Mouse (Mus musculus): ENCODE data around the gene Spaca1. TPM values are rescaled to one million over a fixed set of nuclear protein-coding genes. Genes with fewer than 3 reads are reported as not detected.
"Not testable (repeated sequence)": the region's sequence is repeated elsewhere in the genome, so short reads cannot be mapped to it uniquely, and the experiment has no call there.

Spaca1 gene
- polyA plus RNA-seq (2016; fragmentation: Nextera tagmentation; extraction: Ambion mirVana), result 1.7 and 1.9 TPM in 2 replicates

DNA sequence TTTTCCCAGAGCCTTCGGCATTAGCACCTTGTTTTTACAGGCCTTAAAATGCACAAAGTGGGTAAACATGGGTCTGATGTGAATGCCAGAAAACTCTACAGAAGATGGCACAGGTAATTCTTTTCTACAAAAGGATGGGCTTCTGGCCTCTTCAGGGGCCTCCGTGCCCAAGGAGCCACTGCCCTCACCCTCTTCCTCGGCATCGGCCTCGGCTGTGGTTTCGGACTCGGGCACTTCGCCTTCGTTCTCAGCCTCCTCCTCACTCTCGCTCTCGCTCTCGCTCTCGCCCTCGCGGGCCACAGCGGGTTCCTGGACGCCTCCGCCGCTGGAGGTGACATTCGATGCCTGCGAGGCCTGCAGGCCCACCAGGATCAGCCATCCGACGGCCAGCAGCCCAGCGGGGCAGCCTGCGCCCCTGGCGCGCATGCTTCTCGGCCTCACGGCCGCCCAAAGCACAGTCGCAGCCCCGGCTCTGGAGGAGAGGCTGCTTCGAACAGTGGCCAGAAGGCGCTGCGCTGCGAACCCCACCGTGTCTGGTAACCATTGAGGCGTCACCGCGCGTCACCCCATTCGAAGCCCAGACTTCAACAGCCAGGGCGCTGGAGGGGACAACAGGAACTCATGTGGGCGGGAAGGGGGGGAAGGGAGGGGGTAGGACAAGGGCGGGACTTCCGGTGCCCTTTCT, at the start of gene Spaca1:
Gene Spaca1, minus strand, starts transcription at position 621 of the 685 bp plus-strand sequence.
- 46% methylated on average over 46 of the region's 46 CpGs for WGBS
- Histone ChIP-seq H3K27ac (replicated peaks) (peak within 1 kb of the TSS; percentile 77), H3K27me3 (ENCODE audit: low read depth, poor library complexity, severe bottlenecking) (no peaks in the 10 kb centered on the region), H3K4me1 (peaks cover 6% of the 10 kb centered on the region), H3K9me3 (replicated peaks) (no peaks in the 10 kb centered on the region), H3K36me3 (no peaks in the 10 kb centered on the region), H3K4me3 (peak within 1 kb of the TSS; percentile 37)
- peak; percentile 31 for DNase-seq (ENCODE audit: low spot score)

DNA sequence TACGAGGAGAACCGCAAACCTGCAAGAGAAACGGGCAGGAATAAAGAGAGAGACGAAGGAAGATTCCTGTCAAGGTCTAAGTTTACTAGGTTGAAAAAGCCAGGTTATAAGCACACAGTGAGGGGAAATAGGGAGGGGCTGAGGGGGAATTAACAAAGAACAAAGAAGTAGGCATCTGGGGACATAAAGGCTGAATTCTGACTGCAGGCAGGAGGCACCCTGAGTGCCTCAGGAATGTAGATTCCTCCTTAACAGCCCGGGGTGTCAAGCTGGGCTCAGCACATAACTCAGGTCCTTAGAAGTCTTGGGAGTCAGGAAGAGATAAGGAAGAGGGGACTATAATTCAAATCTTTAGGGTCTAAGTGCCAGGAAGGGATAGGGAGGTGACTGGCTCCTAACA, 37.3 kb upstream of the Spaca1 start:
- not testable (repeated sequence) for H3K27me3 ChIP-seq (ENCODE audit: low read depth, poor library complexity, severe bottlenecking); DNase-seq (ENCODE audit: low spot score); H3K4me3 ChIP-seq; H3K27ac ChIP-seq (replicated peaks); H3K4me1 ChIP-seq; H3K36me3 ChIP-seq
- 86% methylated on average over 5 of the region's 5 CpGs for WGBS
- peaks cover 12% of the 10 kb centered on the region; the same call in 1 of the 2 replicates for H3K9me3 ChIP-seq (replicated peaks)

DNA sequence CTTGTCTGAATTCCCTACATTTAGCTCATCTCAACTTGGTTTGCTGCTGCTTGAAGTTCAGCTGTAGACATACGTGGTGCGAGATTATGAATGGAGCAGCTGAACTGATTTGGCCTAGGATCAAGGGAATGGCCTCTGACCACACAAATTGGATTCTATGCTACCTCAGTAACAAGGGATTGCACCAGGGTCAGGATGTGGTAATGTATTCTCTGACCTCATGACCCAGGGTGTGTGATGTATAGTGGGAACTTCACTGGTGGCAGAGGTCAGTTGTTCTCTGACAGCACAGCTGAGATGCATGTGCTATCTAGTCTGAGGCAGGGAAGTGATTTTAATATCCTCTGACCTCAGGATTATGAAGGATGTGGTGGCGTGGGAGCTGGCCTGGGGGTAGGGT, 31.1 kb upstream of the Spaca1 start:
- no peak overlapping the region for H3K4me3 ChIP-seq
- H3K27ac ChIP-seq (replicated peaks), result no peak overlapping the region
- no peaks in the 10 kb centered on the region for H3K36me3 ChIP-seq
- H3K4me1 ChIP-seq, result peaks cover 4% of the 10 kb centered on the region; the same call in 1 of the 2 replicates
- 66% methylated on average over 3 of the region's 3 CpGs for WGBS
- no peaks in the 10 kb centered on the region for H3K9me3 ChIP-seq (replicated peaks)
- no peaks in the 10 kb centered on the region for H3K27me3 ChIP-seq (ENCODE audit: low read depth, poor library complexity, severe bottlenecking)
- DNase-seq (ENCODE audit: low spot score), result no peak

DNA sequence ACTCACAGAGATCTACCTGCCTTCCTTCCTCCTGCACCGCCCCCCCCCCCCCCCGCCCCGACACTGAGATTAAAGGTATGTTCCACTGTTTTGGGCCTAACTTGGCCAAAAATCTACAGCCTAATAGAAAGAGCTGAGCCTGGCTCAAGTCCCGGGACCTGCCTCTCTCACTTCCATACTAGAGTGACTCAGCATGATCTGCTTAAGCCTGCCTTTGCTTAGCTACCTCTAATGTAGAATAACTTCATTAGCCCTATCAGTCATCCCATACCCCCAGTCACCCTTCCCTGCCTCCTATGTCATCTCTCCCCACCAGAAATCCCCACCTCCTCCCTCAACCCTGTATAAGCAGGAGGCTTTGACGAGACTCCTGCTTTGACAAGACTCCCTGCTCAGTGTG, 19.0 kb upstream of the Spaca1 start:
- H3K4me1 ChIP-seq, result no peaks in the 10 kb centered on the region
- H3K9me3 ChIP-seq (replicated peaks), result no peaks in the 10 kb centered on the region
- no peaks in the 10 kb centered on the region for H3K36me3 ChIP-seq
- no peaks in the 10 kb centered on the region for H3K27me3 ChIP-seq (ENCODE audit: low read depth, poor library complexity, severe bottlenecking)
- WGBS, result 77% methylated on average over 3 of the region's 5 CpGs
- no peak for DNase-seq (ENCODE audit: low spot score)
- no peak overlapping the region for H3K27ac ChIP-seq (replicated peaks)
- no peak overlapping the region for H3K4me3 ChIP-seq

DNA sequence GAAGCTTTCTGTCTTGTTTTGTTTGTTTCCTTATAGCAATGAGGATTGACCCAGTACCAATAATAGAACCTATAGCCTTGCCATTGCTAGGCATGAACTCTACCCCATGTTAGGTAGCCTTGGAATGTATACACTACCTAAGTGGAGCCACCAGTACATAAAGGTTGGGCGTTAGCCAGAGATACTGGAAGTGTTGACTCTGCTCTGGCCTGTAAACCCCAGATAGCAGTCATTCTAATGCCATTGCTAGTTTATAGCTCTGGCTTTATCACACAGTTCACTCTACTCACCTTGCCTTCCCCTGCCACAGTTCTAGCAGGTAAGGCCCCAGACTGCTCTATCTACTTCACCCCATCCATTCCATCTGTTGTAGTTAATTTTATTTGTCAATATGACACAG, 8.3 kb upstream of the Spaca1 start:
- Histone ChIP-seq H3K9me3 (replicated peaks) (peaks cover 4% of the 10 kb centered on the region; the same call in 1 of the 2 replicates), H3K4me3 (no peak overlapping the region), H3K27me3 (ENCODE audit: low read depth, poor library complexity, severe bottlenecking) (no peaks in the 10 kb centered on the region), H3K27ac (replicated peaks) (no peak overlapping the region), H3K4me1 (no peaks in the 10 kb centered on the region), H3K36me3 (no peaks in the 10 kb centered on the region)
- WGBS, result 83% methylated on average over 1 of the region's 1 CpGs
- DNase-seq (ENCODE audit: low spot score), result no peak

DNA sequence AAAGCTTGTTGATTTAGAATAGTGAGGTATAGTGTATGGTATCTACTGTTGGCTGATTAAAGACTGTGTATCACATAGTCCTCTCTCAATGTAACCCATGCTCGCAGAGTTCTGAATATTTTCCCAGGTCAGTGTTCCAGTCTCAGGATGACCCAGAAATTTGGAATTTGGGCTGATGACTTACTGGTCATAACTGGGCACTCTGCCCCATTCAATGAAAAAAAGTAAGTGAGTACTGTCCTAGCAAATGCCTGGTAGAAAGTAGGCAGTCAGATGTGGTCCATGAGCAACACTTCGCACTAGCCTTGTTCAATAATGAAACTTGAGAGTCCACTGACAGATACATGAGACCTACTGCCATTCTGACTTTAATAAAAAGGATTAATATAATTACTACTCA, 23.2 kb downstream of the Spaca1 start:
- H3K9me3 ChIP-seq (replicated peaks), result no peaks in the 10 kb centered on the region
- DNase-seq (ENCODE audit: low spot score), result no peak
- H3K27ac ChIP-seq (replicated peaks), result no peak overlapping the region
- WGBS, result 95% methylated on average over 2 of the region's 2 CpGs
- no peaks in the 10 kb centered on the region for H3K4me1 ChIP-seq
- H3K36me3 ChIP-seq, result no peaks in the 10 kb centered on the region
- H3K4me3 ChIP-seq, result no peak overlapping the region
- no peaks in the 10 kb centered on the region for H3K27me3 ChIP-seq (ENCODE audit: low read depth, poor library complexity, severe bottlenecking)

DNA sequence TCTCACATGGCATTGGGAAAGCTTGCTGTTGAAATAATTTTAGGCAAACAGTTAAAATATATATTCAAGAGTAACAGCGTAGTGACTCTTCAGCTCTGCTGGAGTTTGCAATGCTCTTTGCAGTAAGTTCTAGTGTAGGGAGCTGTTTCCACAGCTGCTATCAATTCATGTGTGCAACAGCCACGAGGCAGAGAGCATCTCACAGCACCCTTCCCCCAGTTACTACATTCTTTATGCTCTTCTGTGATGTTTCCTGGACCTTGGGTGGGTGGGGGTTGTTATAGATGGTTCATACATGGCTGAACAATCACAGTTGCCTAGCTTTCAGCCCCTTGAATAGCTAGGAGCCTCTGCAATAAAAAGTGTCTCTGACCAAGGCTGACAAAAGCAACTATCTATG, 28.5 kb downstream of the Spaca1 start:
- H3K4me3 ChIP-seq, result no peak overlapping the region
- H3K36me3 ChIP-seq, result no peaks in the 10 kb centered on the region
- H3K9me3 ChIP-seq (replicated peaks), result no peaks in the 10 kb centered on the region
- 53% methylated on average over 2 of the region's 2 CpGs for WGBS
- H3K4me1 ChIP-seq, result 0 out of 2 replicates have a peak, but pooled peaks cover 3% of the 10 kb centered on the region
- peak; percentile 13 for DNase-seq (ENCODE audit: low spot score)
- no peaks in the 10 kb centered on the region for H3K27me3 ChIP-seq (ENCODE audit: low read depth, poor library complexity, severe bottlenecking)
- no peak overlapping the region for H3K27ac ChIP-seq (replicated peaks)

DNA sequence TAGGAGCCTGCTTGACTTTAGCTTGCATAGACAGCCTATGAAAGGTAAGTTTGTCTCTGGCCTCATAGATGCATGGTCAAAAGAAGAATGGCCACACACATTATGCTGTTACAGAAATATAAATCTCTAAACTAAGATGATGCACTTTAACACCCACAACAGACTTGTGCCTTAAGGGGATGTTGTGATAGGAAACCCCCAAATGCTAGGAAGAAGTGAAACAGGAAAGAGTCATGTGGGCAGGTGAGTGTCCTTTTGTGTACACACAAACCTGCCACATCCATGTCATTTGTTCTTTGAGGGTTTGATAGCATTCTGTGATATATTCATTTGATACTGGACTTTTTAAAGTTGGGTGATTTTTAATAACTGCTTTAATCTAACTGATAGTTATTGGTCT, 53.6 kb downstream of the Spaca1 start:
- Histone ChIP-seq H3K4me1 (no peaks in the 10 kb centered on the region), H3K9me3 (replicated peaks) (0 out of 2 replicates have a peak, but pooled peaks cover 3% of the 10 kb centered on the region), H3K4me3 (no peak overlapping the region), H3K27ac (replicated peaks) (no peak overlapping the region), H3K36me3 (no peaks in the 10 kb centered on the region), H3K27me3 (ENCODE audit: low read depth, poor library complexity, severe bottlenecking) (no peaks in the 10 kb centered on the region)
- no peak for DNase-seq (ENCODE audit: low spot score)

DNA sequence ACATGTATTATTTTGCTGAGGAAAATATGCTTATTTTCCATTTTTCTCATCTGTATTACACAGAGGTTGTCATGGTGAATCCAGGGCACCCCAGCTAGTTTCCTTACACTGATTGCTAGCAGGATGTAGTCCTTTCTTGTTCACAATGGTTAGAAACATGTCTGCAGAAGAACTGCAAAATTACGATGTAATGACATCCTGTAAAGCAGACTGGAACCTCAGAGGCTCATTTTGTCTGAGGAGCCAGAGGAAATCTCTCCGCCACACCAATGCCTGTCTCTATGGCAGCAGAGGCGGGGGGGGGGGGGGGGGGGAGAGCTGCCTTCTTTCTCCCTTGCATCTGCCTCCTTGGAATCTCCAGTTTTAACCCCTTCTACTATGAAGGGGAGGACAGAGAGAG, 57.3 kb downstream of the Spaca1 start:
- DNase-seq (ENCODE audit: low spot score), result no peak
- H3K36me3 ChIP-seq, result no peaks in the 10 kb centered on the region
- no peak overlapping the region for H3K27ac ChIP-seq (replicated peaks)
- H3K4me3 ChIP-seq, result no peak overlapping the region
- 77% methylated on average over 3 of the region's 3 CpGs for WGBS
- no peaks in the 10 kb centered on the region for H3K9me3 ChIP-seq (replicated peaks)
- H3K4me1 ChIP-seq, result no peaks in the 10 kb centered on the region
- no peaks in the 10 kb centered on the region for H3K27me3 ChIP-seq (ENCODE audit: low read depth, poor library complexity, severe bottlenecking)

DNA sequence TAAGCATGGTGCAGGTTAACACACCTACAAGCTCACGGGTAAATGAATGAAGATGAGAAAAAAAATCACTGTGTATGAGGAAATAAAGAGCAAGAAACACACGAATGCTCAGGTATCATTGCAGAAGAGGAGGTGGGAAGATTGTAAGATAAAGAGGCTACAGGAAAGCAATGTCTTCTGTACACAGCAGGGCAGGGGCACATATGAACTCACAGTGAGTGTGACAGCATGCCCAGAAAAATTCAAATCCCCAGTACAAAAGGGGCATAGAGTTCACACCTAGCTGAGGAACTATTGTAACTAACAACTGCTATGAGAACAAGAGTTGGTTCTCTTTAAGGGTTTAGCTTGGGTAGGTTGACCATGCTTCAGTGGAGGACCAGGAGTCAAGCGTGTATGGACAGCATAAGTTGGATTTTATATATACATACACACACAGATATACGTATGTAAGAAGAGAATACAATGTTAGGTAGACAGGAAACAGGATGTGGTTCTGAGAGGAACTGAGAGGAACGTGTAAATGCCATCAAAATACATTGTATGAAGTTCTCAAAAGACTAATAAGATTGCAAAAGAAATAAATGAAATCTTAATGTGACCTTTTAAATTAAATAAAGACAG, 61.4 kb downstream of the Spaca1 start:
- H3K27me3 ChIP-seq (ENCODE audit: low read depth, poor library complexity, severe bottlenecking), result no peaks in the 10 kb centered on the region
- no peak overlapping the region for H3K4me3 ChIP-seq
- no peaks in the 10 kb centered on the region for H3K9me3 ChIP-seq (replicated peaks)
- H3K27ac ChIP-seq (replicated peaks), result no peak overlapping the region
- H3K4me1 ChIP-seq, result no peaks in the 10 kb centered on the region
- no peak for DNase-seq (ENCODE audit: low spot score)
- 84% methylated on average over 5 of the region's 5 CpGs for WGBS
- H3K36me3 ChIP-seq, result no peaks in the 10 kb centered on the region

Other genes with a start within 250 kb of the Spaca1 start
- gene Cnr1, start 125.6 kb downstream of the Spaca1 start, polyA plus RNA-seq (2016; fragmentation: Nextera tagmentation; extraction: Ambion mirVana), result 4.6 and 9.6 TPM in 2 replicates

All from midbrain, embryonic 10.5 days (tissue).